Mouse (Mus musculus): Measurements from ENCODE around the gene Ankzf1. TPM values are rescaled to one million over a fixed set of nuclear protein-coding genes. Genes with fewer than 3 reads are reported as not detected.

Ankzf1 gene
- polyA plus RNA-seq, 1 experiment from 2014 or later, result 9.2 TPM

DNA sequence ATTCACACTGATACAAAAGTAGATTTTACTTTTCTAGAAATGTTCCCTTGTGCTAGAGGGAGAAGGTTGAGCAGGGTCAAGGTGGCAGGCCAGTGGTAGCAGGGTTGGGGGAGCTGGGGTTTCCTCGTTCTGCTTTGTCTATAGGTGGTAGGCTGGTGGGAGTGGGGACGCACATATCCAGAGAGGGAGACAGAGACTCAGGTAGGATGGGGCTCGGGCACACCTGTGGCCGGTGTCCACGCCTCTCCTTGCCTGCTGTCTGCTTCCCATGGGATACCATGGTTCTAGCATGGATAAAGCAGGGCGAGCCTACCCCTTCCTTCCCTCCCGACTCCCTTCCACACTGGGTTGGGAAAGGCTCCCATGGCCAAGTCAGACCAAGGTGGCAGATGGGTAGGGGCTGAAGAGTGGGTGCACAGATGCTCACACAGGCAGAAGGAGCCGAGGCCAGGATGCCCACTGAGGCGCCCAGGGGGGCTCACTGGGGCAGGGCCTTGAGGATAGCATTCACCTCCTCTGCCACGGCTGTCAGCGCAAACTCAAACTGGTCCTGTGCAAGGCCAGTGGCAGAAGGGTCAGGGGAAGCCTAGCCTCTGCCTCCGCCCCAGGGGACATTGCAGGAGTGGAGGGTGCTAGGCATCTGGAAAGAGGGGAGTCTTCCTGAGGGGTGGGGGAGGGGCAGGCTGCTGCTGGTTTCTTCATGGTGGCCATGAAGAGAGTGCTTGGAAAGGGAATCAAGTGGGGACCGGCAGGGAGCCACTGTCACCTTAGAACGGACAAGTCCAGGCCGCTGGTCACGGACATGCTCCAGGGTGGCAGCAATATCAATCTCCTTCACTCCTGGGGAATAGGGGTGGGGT lies 55.4 kb downstream of the Ankzf1 start:
- Histone ChIP-seq H3K79me2 (ENCODE audit: inconsistent target) (no peaks in the 10 kb centered on the region), H3K4me3 (ENCODE audit: inconsistent target) (no peak overlapping the region), H3K27ac (no peak overlapping the region), H3K36me3 (ENCODE audit: inconsistent target) (no peaks in the 10 kb centered on the region)
- 95% methylated on average over 15 of the region's 16 CpGs for WGBS (ENCODE audit: missing documents)

DNA sequence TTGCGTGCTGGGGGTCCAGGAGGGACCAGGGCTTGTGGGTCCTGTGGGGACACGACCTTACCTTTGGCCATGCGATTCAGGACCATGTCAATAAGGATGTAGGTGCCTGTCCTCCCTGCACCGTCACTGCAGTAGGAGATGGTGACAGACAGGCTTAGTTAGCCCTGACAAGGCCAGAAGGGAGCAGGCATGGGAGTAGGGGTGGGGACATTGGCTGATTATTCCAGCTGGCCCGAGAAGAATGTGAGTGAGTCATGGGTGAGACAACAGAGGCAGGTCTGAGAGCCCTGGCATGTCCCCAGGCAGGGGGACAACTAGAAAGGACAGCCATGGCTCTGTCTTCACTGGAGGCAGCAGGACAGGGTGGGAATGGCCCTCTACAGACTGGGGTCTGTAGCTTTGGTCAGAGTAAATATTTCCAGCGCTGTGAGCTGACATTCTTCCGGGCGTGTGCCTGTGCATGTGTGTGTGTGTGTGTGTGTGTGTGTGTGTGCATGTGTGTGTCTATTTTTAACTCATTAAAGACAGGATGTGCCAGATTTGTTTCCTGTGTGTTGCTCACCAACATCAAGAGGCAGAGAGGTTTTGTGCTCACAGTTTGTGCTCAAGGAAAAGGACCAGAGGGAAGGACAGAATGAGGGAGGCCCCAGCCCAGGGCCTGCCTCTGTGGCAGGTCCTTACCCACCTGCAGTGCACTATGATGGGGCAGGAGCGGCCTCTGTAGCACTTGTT lies 56.3 kb downstream of the Ankzf1 start:
- WGBS (ENCODE audit: missing documents), result 66% methylated on average over 9 of the region's 9 CpGs

More for the DNA sequence above, 56.3 kb downstream of the Ankzf1 start:
- no peak overlapping the region for H3K4me3 ChIP-seq (ENCODE audit: inconsistent target)
- no peak overlapping the region for H3K27ac ChIP-seq
- no peaks in the 10 kb centered on the region for H3K79me2 ChIP-seq (ENCODE audit: inconsistent target)
- H3K36me3 ChIP-seq (ENCODE audit: inconsistent target), result no peaks in the 10 kb centered on the region

Other genes starting within 250 kb of the Ankzf1 start
- 0.06 to 0.19 TPM in 2 of 3 replicates, not detected in the other for gene Ihh, start 240.5 kb upstream of the Ankzf1 start, polyA plus RNA-seq (2018)
- 2.1 to 3.5 TPM (median 2.5 TPM) in 3 replicates for gene Nhej1, start 67.0 kb upstream of the Ankzf1 start, polyA plus RNA-seq (2018)
- gene Slc23a3, start 58.3 kb upstream of the Ankzf1 start, polyA plus RNA-seq (2018), result not detected in 3 replicates
- 52.3 to 87.8 TPM (median 60.4 TPM) in 3 replicates for gene Cnppd1, start 49.4 kb upstream of the Ankzf1 start, polyA plus RNA-seq (2018)
- gene Retreg2, start 49.4 kb upstream of the Ankzf1 start, polyA plus RNA-seq (2018), result 56.8 to 88.1 TPM (median 67.2 TPM) in 3 replicates
- 16.6 to 24.7 TPM (median 21.2 TPM) in 3 replicates for gene Zfand2b, start 23.5 kb upstream of the Ankzf1 start, polyA plus RNA-seq (2018)
- gene Abcb6, start 11.8 kb upstream of the Ankzf1 start, polyA plus RNA-seq (2018), result 5.1 to 12.7 TPM (median 6.4 TPM) in 3 replicates
- gene Atg9a, start within 50 bp of the Ankzf1 start, polyA plus RNA-seq (2018), result 9.0 to 21.6 TPM (median 10.2 TPM) in 3 replicates
- gene Glb1l, start 18.7 kb downstream of the Ankzf1 start, polyA plus RNA-seq (2018), result 9.8 to 15.2 TPM (median 13.2 TPM) in 3 replicates
- gene Stk16, start 18.7 kb downstream of the Ankzf1 start, polyA plus RNA-seq (2018), result 31.1 to 48.8 TPM (median 46.3 TPM) in 3 replicates
- 23.4 to 32.3 TPM (median 23.9 TPM) in 3 replicates for gene Tuba4a, start 27.7 kb downstream of the Ankzf1 start, polyA plus RNA-seq (2018)
- gene A630095N17Rik, start 40.0 kb downstream of the Ankzf1 start, polyA plus RNA-seq (2018), result not detected in 3 replicates
- gene Dnajb2, start 44.3 kb downstream of the Ankzf1 start, polyA plus RNA-seq (2018), result 9.7 to 10.3 TPM (median 10.1 TPM) in 3 replicates
- gene Ptprn, start 72.4 kb downstream of the Ankzf1 start, polyA plus RNA-seq (2018), result 0.04 to 0.26 TPM in 2 of 3 replicates, not detected in the other
- gene Resp18, start 86.3 kb downstream of the Ankzf1 start, polyA plus RNA-seq (2018), result not detected in 3 replicates
- 28.9 to 35.0 TPM (median 29.8 TPM) in 3 replicates for gene Dnpep, start 125.8 kb downstream of the Ankzf1 start, polyA plus RNA-seq (2018)
- not detected in 3 replicates for gene Des, start 168.2 kb downstream of the Ankzf1 start, polyA plus RNA-seq (2018)
- gene Speg, start 183.1 kb downstream of the Ankzf1 start, polyA plus RNA-seq (2018), result 98.9 to 144 TPM (median 121 TPM) in 3 replicates
- 36.3 to 56.6 TPM (median 40.3 TPM) in 3 replicates for gene Gmppa, start 243.8 kb downstream of the Ankzf1 start, polyA plus RNA-seq (2018)